Mouse (Mus musculus) midbrain, embryonic 10.5 days (tissue): ENCODE results near the gene Stag1. TPM values are rescaled to one million over a fixed set of nuclear protein-coding genes. Genes with fewer than 3 reads are reported as not detected.
"Not testable (repeated sequence)": the region's sequence is repeated elsewhere in the genome, so short reads cannot be mapped to it uniquely, and the experiment has no call there.

Source experiments
- DNase-seq: peaks from one replicate; pipeline ENCODE4 v3.0.0-alpha.2; 2017; ENCODE audit warnings: low spot score
- H3K27ac ChIP-seq: fragments of 300-500 bp; sonication (generic); replicated peaks from 2 replicates; pipeline ENCODE4 v1.5.1; 2016; ENCODE audit warnings: mild to moderate bottlenecking
- H3K27me3 ChIP-seq: fragments of 300-500 bp; sonication (generic); 2 replicates; pipeline ENCODE4 v1.6.1; 2016; ENCODE audit warnings: low read depth, mild to moderate bottlenecking; ENCODE audit not compliant: poor library complexity, severe bottlenecking
- H3K36me3 ChIP-seq: fragments of 300-500 bp; sonication (generic); 2 replicates; pipeline ENCODE4 v1.6.1; 2016; ENCODE audit warnings: mild to moderate bottlenecking, moderate library complexity
- H3K4me1 ChIP-seq: fragments of 300-500 bp; sonication (generic); 2 replicates; pipeline ENCODE4 v1.6.1; 2016
- H3K4me3 ChIP-seq: fragments of 300-500 bp; sonication (generic); 2 replicates; pipeline ENCODE4 v1.5.1; 2016; ENCODE audit warnings: mild to moderate bottlenecking, moderate library complexity
- H3K9me3 ChIP-seq: fragments of 300-500 bp; sonication (generic); replicated peaks from 2 replicates; pipeline ENCODE4 v1.6.1; 2016; ENCODE audit warnings: mild to moderate bottlenecking
- WGBS: fragments of 180-500 bp; shearing (Covaris S2); methylation state at CpG from one replicate; pipeline ENCODE4 v1.1.7; 2016; 5-methylcytosine and 5-hydroxymethylcytosine counted together
- polyA plus RNA-seq: library from polyadenylated mRNA; unstranded; fragments of >200 nt; fragmentation: Nextera tagmentation; extraction: Ambion mirVana; gene quantifications from 2 replicates; pipeline ENCODE4 v1.2.1, GENCODE M21; 2016

Stag1 gene
- polyA plus RNA-seq, 1 experiment from 2014 or later, result 51.6 TPM

GRCm38 (mm10) chr9:100733907-100734440, 136.4 kb downstream of the Stag1 start:
- Histone ChIP-seq H3K27me3 (no peaks in the 10 kb centered on the region), H3K4me1 (peaks cover 12% of the 10 kb centered on the region), H3K4me3 (no peak overlapping the region), H3K36me3 (0 out of 2 replicates have a peak, but pooled peaks cover 4% of the 10 kb centered on the region), H3K27ac (no peak overlapping the region), H3K9me3 (no peaks in the 10 kb centered on the region)
- no peak for DNase-seq
- 82% methylated on average over 6 of the region's 6 CpGs for WGBS

- peaks cover 12% of the 10 kb centered on the region for H3K4me1 ChIP-seq
- H3K27ac ChIP-seq, result no peak overlapping the region
- 87% methylated on average over 4 of the region's 4 CpGs for WGBS
- H3K27me3 ChIP-seq, result no peaks in the 10 kb centered on the region
- DNase-seq, result no peak
- no peak overlapping the region for H3K4me3 ChIP-seq
- H3K36me3 ChIP-seq, result peaks cover 6% of the 10 kb centered on the region; the same call in 1 of the 2 replicates
- no peaks in the 10 kb centered on the region for H3K9me3 ChIP-seq
Observed at GRCm38 (mm10) chr9:100735993-100736645, 138.5 kb downstream of the Stag1 start.

GRCm38 (mm10) chr9:100736646-100737031, 139.0 kb downstream of the Stag1 start:
- no peaks in the 10 kb centered on the region for H3K9me3 ChIP-seq
- H3K36me3 ChIP-seq, result peaks cover 6% of the 10 kb centered on the region; the same call in 1 of the 2 replicates
- H3K27me3 ChIP-seq, result no peaks in the 10 kb centered on the region
- H3K4me3 ChIP-seq, result no peak overlapping the region
- DNase-seq, result no peak
- no peak overlapping the region for H3K27ac ChIP-seq
- peaks cover 12% of the 10 kb centered on the region for H3K4me1 ChIP-seq

GRCm38 (mm10) chr9:100777238-100777637, 179.6 kb downstream of the Stag1 start:
- 95% methylated on average over 2 of the region's 2 CpGs for WGBS
- H3K36me3 ChIP-seq, H3K4me3 ChIP-seq, H3K4me1 ChIP-seq, DNase-seq, H3K27ac ChIP-seq, H3K9me3 ChIP-seq, H3K27me3 ChIP-seq: not testable (repeated sequence)

- no peaks in the 10 kb centered on the region for H3K27me3 ChIP-seq
- H3K4me3 ChIP-seq, result no peak overlapping the region
- DNase-seq, result no peak
- H3K27ac ChIP-seq, result no peak overlapping the region
- peaks cover 6% of the 10 kb centered on the region; the same call in 1 of the 2 replicates for H3K36me3 ChIP-seq
- H3K9me3 ChIP-seq, result no peaks in the 10 kb centered on the region
- no peaks in the 10 kb centered on the region for H3K4me1 ChIP-seq
- WGBS, result 91% methylated on average over 4 of the region's 4 CpGs
Observed at GRCm38 (mm10) chr9:100865984-100866383, 268.4 kb downstream of the Stag1 start.

GRCm38 (mm10) chr9:100869635-100870034, 272.0 kb downstream of the Stag1 start:
- Histone ChIP-seq H3K4me1 (no peaks in the 10 kb centered on the region), H3K27me3 (no peaks in the 10 kb centered on the region), H3K36me3 (0 out of 2 replicates have a peak, but pooled peaks cover 2% of the 10 kb centered on the region), H3K9me3 (no peaks in the 10 kb centered on the region), H3K4me3 (no peak overlapping the region), H3K27ac (no peak overlapping the region)
- no peak for DNase-seq

GRCm38 (mm10) chr9:100896111-100896510, 298.5 kb downstream of the Stag1 start:
- Histone ChIP-seq H3K4me1 (no peaks in the 10 kb centered on the region), H3K27ac (no peak overlapping the region), H3K36me3 (peaks cover 18% of the 10 kb centered on the region), H3K27me3 (no peaks in the 10 kb centered on the region), H3K9me3 (no peaks in the 10 kb centered on the region), H3K4me3 (no peak overlapping the region)
- DNase-seq, result no peak
- 97% methylated on average over 1 of the region's 1 CpGs for WGBS

- Histone ChIP-seq H3K9me3 (no peaks in the 10 kb centered on the region), H3K27ac (no peak overlapping the region), H3K27me3 (no peaks in the 10 kb centered on the region), H3K4me1 (no peaks in the 10 kb centered on the region), H3K4me3 (no peak overlapping the region), H3K36me3 (peaks cover 18% of the 10 kb centered on the region)
- DNase-seq, result no peak
- WGBS, result 92% methylated on average over 4 of the region's 4 CpGs
Observed at GRCm38 (mm10) chr9:100898042-100898441, 300.4 kb downstream of the Stag1 start.

- H3K9me3 ChIP-seq, result no peaks in the 10 kb centered on the region
- no peaks in the 10 kb centered on the region for H3K4me1 ChIP-seq
- no peak for DNase-seq
- no peaks in the 10 kb centered on the region for H3K27me3 ChIP-seq
- no peak overlapping the region for H3K4me3 ChIP-seq
- H3K36me3 ChIP-seq, result peaks cover 53% of the 10 kb centered on the region
- H3K27ac ChIP-seq, result no peak overlapping the region
Observed at GRCm38 (mm10) chr9:100910352-100910751, 312.8 kb downstream of the Stag1 start.

- Histone ChIP-seq H3K4me1 (no peaks in the 10 kb centered on the region), H3K9me3 (no peaks in the 10 kb centered on the region), H3K27me3 (no peaks in the 10 kb centered on the region), H3K27ac (no peak overlapping the region), H3K4me3 (no peak overlapping the region), H3K36me3 (peaks cover 10% of the 10 kb centered on the region; the same call in 1 of the 2 replicates)
- no peak for DNase-seq
- WGBS, result 60% methylated on average over 2 of the region's 2 CpGs
Observed at GRCm38 (mm10) chr9:100917111-100917510, 319.5 kb downstream of the Stag1 start.

- no peak for DNase-seq
- Histone ChIP-seq H3K9me3 (0 out of 2 replicates have a peak, but pooled peaks cover 4% of the 10 kb centered on the region), H3K4me1 (no peaks in the 10 kb centered on the region), H3K4me3 (no peak overlapping the region), H3K36me3 (peaks cover 39% of the 10 kb centered on the region), H3K27ac (no peak overlapping the region), H3K27me3 (no peaks in the 10 kb centered on the region)
- WGBS, result 95% methylated on average over 4 of the region's 4 CpGs
Observed at GRCm38 (mm10) chr9:100926629-100927028, 329.0 kb downstream of the Stag1 start.

GRCm38 (mm10) chr9:100942042-100942441, 344.4 kb downstream of the Stag1 start:
- Histone ChIP-seq H3K27ac (no peak overlapping the region), H3K4me1 (no peaks in the 10 kb centered on the region), H3K27me3 (no peaks in the 10 kb centered on the region), H3K36me3 (peaks cover 20% of the 10 kb centered on the region), H3K4me3 (no peak overlapping the region), H3K9me3 (no peaks in the 10 kb centered on the region)
- no peak for DNase-seq
- WGBS, result 42% methylated on average over 2 of the region's 2 CpGs

GRCm38 (mm10) chr9:100944677-100945365, 347.2 kb downstream of the Stag1 start:
- H3K27me3 ChIP-seq, result no peaks in the 10 kb centered on the region

More at GRCm38 (mm10) chr9:100944677-100945365, 347.2 kb downstream of the Stag1 start:
- Histone ChIP-seq H3K4me1 (no peaks in the 10 kb centered on the region), H3K36me3 (peaks cover 32% of the 10 kb centered on the region), H3K27ac (no peak overlapping the region), H3K4me3 (no peak overlapping the region), H3K9me3 (no peaks in the 10 kb centered on the region)
- DNase-seq, result no peak
- 94% methylated on average over 5 of the region's 5 CpGs for WGBS
